Mouse (Mus musculus) lung, embryonic 15.5 days (tissue): ENCODE data around the gene Chrne. TPM values are rescaled to one million over a fixed set of nuclear protein-coding genes. Genes with fewer than 3 reads are reported as not detected.

Source experiments
- ATAC-seq: fragments of 200-750 bp; cut with Nextera tagmentation; 2 replicates; pipeline ENCODE4 v1.8.0; 2017; ENCODE audit warnings: moderate number of reproducible peaks, borderline replicate concordance; ENCODE audit not compliant: low FRiP score, low TSS enrichment; ENCODE audit errors: extremely low read depth
- H3K27ac ChIP-seq: fragments of 300-500 bp; sonication (generic); 2 replicates; pipeline ENCODE4 v1.5.1; 2015; ENCODE audit warnings: moderate library complexity, mild to moderate bottlenecking, inconsistent platforms
- H3K27me3 ChIP-seq: fragments of 300-500 bp; sonication (generic); 2 replicates; pipeline ENCODE4 v1.6.1; 2015; ENCODE audit warnings: inconsistent platforms
- H3K36me3 ChIP-seq: fragments of 300-500 bp; sonication (generic); 2 replicates; pipeline ENCODE4 v1.6.1; 2015; ENCODE audit warnings: inconsistent platforms
- H3K4me1 ChIP-seq: fragments of 300-500 bp; sonication (generic); 2 replicates; pipeline ENCODE4 v1.6.1; 2015; ENCODE audit warnings: inconsistent platforms
- H3K4me2 ChIP-seq: fragments of 300-500 bp; sonication (generic); 2 replicates; pipeline ENCODE4 v1.6.1; 2015; ENCODE audit warnings: inconsistent platforms, mild to moderate bottlenecking, moderate library complexity
- H3K4me3 ChIP-seq: fragments of 300-500 bp; sonication (generic); 2 replicates; pipeline ENCODE4 v1.5.1; 2015; ENCODE audit warnings: mild to moderate bottlenecking, inconsistent platforms
- H3K9ac ChIP-seq: fragments of 300-500 bp; sonication (generic); 2 replicates; pipeline ENCODE4 v1.6.1; 2015; ENCODE audit warnings: inconsistent platforms
- H3K9me3 ChIP-seq: fragments of 300-500 bp; sonication (generic); 2 replicates; pipeline ENCODE4 v1.6.1; 2016; ENCODE audit warnings: inconsistent platforms
- WGBS: fragments of 180-500 bp; shearing (Covaris S2); methylation state at CpG from one replicate; pipeline ENCODE4 v1.1.7; 2015; 5-methylcytosine and 5-hydroxymethylcytosine counted together
- polyA plus RNA-seq: library from polyadenylated mRNA; unstranded; fragments of >200 nt; fragmentation: Nextera tagmentation; extraction: Ambion mirVana; gene quantifications from 2 replicates; pipeline ENCODE4 v1.2.1, GENCODE M21; 2015

Gene Chrne
- polyA plus RNA-seq, 1 experiment from 2014 or later, result not detected

GRCm38 (mm10) chr11:70639976-70640375 lies 21.0 kb upstream of the Chrne start:
- Histone ChIP-seq H3K9ac (no peak overlapping the region), H3K36me3 (peaks cover 15% of the 10 kb centered on the region), H3K4me2 (no peak overlapping the region), H3K27ac (no peak overlapping the region), H3K4me3 (no peak overlapping the region), H3K4me1 (peaks cover under 1% of the 10 kb centered on the region; the same call in 1 of the 2 replicates), H3K9me3 (no peaks in the 10 kb centered on the region), H3K27me3 (no peaks in the 10 kb centered on the region)
- WGBS, result 77% methylated on average over 8 of the region's 8 CpGs
- no peak for ATAC-seq

GRCm38 (mm10) chr11:70638714-70639278 lies 19.8 kb upstream of the Chrne start, which contains the start of gene Gp1ba:
Gene Gp1ba, plus strand, starts transcription at chr11:70639122.
- Histone ChIP-seq H3K4me2 (no peak within 1 kb of the TSS), H3K27me3 (no peaks in the 10 kb centered on the region), H3K4me3 (no peak within 1 kb of the TSS), H3K36me3 (peaks cover 3% of the 10 kb centered on the region; the same call in 1 of the 2 replicates), H3K27ac (no peak within 1 kb of the TSS), H3K4me1 (no peaks in the 10 kb centered on the region), H3K9ac (no peak within 1 kb of the TSS), H3K9me3 (no peaks in the 10 kb centered on the region)
- no peak for ATAC-seq
- WGBS, result 12% methylated on average over 5 of the region's 5 CpGs

- WGBS, result 75% methylated on average over 1 of the region's 1 CpGs
- no peaks in the 10 kb centered on the region for H3K36me3 ChIP-seq
- H3K4me2 ChIP-seq, result no peak overlapping the region
- H3K27me3 ChIP-seq, result no peaks in the 10 kb centered on the region
- no peaks in the 10 kb centered on the region for H3K4me1 ChIP-seq
- H3K9me3 ChIP-seq, result no peaks in the 10 kb centered on the region
- H3K9ac ChIP-seq, result no peak overlapping the region
- H3K4me3 ChIP-seq, result no peak overlapping the region
- ATAC-seq, result no peak
- H3K27ac ChIP-seq, result no peak overlapping the region
Observed at GRCm38 (mm10) chr11:70638293-70638692, 19.3 kb upstream of the Chrne start.

- Histone ChIP-seq H3K4me2 (no peak overlapping the region), H3K9me3 (no peaks in the 10 kb centered on the region), H3K9ac (no peak overlapping the region), H3K4me1 (no peaks in the 10 kb centered on the region), H3K27me3 (no peaks in the 10 kb centered on the region), H3K27ac (no peak overlapping the region), H3K36me3 (no peaks in the 10 kb centered on the region), H3K4me3 (no peak overlapping the region)
- WGBS, result 96% methylated on average over 1 of the region's 1 CpGs
- no peak for ATAC-seq
Observed at GRCm38 (mm10) chr11:70637764-70638163, 18.7 kb upstream of the Chrne start.

GRCm38 (mm10) chr11:70635601-70636000 lies 16.6 kb upstream of the Chrne start:
- Histone ChIP-seq H3K9me3 (no peaks in the 10 kb centered on the region), H3K27me3 (no peaks in the 10 kb centered on the region), H3K4me3 (no peak overlapping the region), H3K4me1 (no peaks in the 10 kb centered on the region), H3K27ac (no peak overlapping the region), H3K4me2 (no peak overlapping the region), H3K36me3 (no peaks in the 10 kb centered on the region), H3K9ac (no peak overlapping the region)
- WGBS, result 82% methylated on average over 4 of the region's 4 CpGs
- ATAC-seq, result no peak

- Histone ChIP-seq H3K27me3 (no peaks in the 10 kb centered on the region), H3K36me3 (no peaks in the 10 kb centered on the region), H3K27ac (no peak overlapping the region), H3K4me2 (no peak overlapping the region), H3K4me1 (no peaks in the 10 kb centered on the region), H3K4me3 (no peak overlapping the region), H3K9me3 (no peaks in the 10 kb centered on the region), H3K9ac (no peak overlapping the region)
- ATAC-seq, result no peak
- 75% methylated on average over 7 of the region's 7 CpGs for WGBS
Observed at GRCm38 (mm10) chr11:70630129-70630528, 11.1 kb upstream of the Chrne start.

- no peaks in the 10 kb centered on the region for H3K36me3 ChIP-seq
- no peak for ATAC-seq
- no peak overlapping the region for H3K4me3 ChIP-seq
- H3K27ac ChIP-seq, result no peak overlapping the region
- H3K9me3 ChIP-seq, result no peaks in the 10 kb centered on the region
- H3K27me3 ChIP-seq, result no peaks in the 10 kb centered on the region
- H3K4me2 ChIP-seq, result no peak overlapping the region
- WGBS, result 42% methylated on average over 5 of the region's 5 CpGs
- H3K9ac ChIP-seq, result no peak overlapping the region
- no peaks in the 10 kb centered on the region for H3K4me1 ChIP-seq
Observed at GRCm38 (mm10) chr11:70629557-70629956, 10.5 kb upstream of the Chrne start.

GRCm38 (mm10) chr11:70628431-70628830 lies 9.4 kb upstream of the Chrne start:
- no peaks in the 10 kb centered on the region for H3K4me1 ChIP-seq
- 53% methylated on average over 2 of the region's 2 CpGs for WGBS

GRCm38 (mm10) chr11:70626877-70627276 lies 7.9 kb upstream of the Chrne start:
- no peak overlapping the region for H3K9ac ChIP-seq
- H3K9me3 ChIP-seq, result no peaks in the 10 kb centered on the region
- H3K4me1 ChIP-seq, result 0 out of 2 replicates have a peak, but pooled peaks cover 3% of the 10 kb centered on the region
- H3K36me3 ChIP-seq, result no peaks in the 10 kb centered on the region
- no peak overlapping the region for H3K27ac ChIP-seq
- no peak overlapping the region for H3K4me2 ChIP-seq
- no peak for ATAC-seq
- H3K4me3 ChIP-seq, result no peak overlapping the region
- H3K27me3 ChIP-seq, result no peaks in the 10 kb centered on the region
- 63% methylated on average over 4 of the region's 4 CpGs for WGBS

More at GRCm38 (mm10) chr11:70628431-70628830, 9.4 kb upstream of the Chrne start:
- Histone ChIP-seq H3K9ac (no peak overlapping the region), H3K27me3 (no peaks in the 10 kb centered on the region), H3K4me2 (no peak overlapping the region), H3K27ac (no peak overlapping the region), H3K9me3 (no peaks in the 10 kb centered on the region), H3K4me3 (no peak overlapping the region), H3K36me3 (no peaks in the 10 kb centered on the region)
- ATAC-seq, result no peak; the same call in 1 of the 2 replicates

GRCm38 (mm10) chr11:70625473-70625872 lies 6.5 kb upstream of the Chrne start:
- Histone ChIP-seq H3K9me3 (no peaks in the 10 kb centered on the region), H3K4me1 (0 out of 2 replicates have a peak, but pooled peaks cover 8% of the 10 kb centered on the region), H3K4me3 (no peak overlapping the region), H3K4me2 (no peak overlapping the region), H3K9ac (no peak overlapping the region), H3K27ac (no peak overlapping the region), H3K36me3 (no peaks in the 10 kb centered on the region), H3K27me3 (no peaks in the 10 kb centered on the region)
- ATAC-seq, result no peak
- 36% methylated on average over 4 of the region's 4 CpGs for WGBS

- Histone ChIP-seq H3K9ac (no peak overlapping the region), H3K9me3 (no peaks in the 10 kb centered on the region), H3K4me1 (0 out of 2 replicates have a peak, but pooled peaks cover 8% of the 10 kb centered on the region), H3K27me3 (no peaks in the 10 kb centered on the region), H3K4me3 (no peak overlapping the region), H3K36me3 (no peaks in the 10 kb centered on the region), H3K4me2 (no peak overlapping the region), H3K27ac (no peak overlapping the region)
- 61% methylated on average over 10 of the region's 10 CpGs for WGBS
- ATAC-seq, result no peak
Observed at GRCm38 (mm10) chr11:70623053-70623742, 4.2 kb upstream of the Chrne start.
